Mouse (Mus musculus): Measurements from ENCODE around the gene Oog2. TPM values are rescaled to one million over a fixed set of nuclear protein-coding genes. Genes with fewer than 3 reads are reported as not detected.
"Not testable (repeated sequence)": the region's sequence is repeated elsewhere in the genome, so short reads cannot be mapped to it uniquely, and the experiment has no call there.

Oog2 gene
- polyA plus RNA-seq (2012; rRNA removed): not detected in 2 replicates
- not detected in 2 replicates for polyA plus RNA-seq (2014; fragmentation: Nextera tagmentation; extraction: Ambion mirVana)

- WGBS (ENCODE audit: insufficient replicate concordance): 7% methylated on average over 1 of the region's 1 CpGs
- H3K27me3 ChIP-seq (ENCODE audit: control insufficient read depth, insufficient read depth, low read length): no peaks in the 10 kb centered on the region
- H3K4me2 ChIP-seq (ENCODE audit: low read depth): no peak within 1 kb of the TSS
- no peak within 1 kb of the TSS for H3K4me3 ChIP-seq (ENCODE audit: insufficient read depth in 1 of 2, low read depth in 2 of 2, low read length in 2 of 2)
- H3K4me1 ChIP-seq (replicated peaks; ENCODE audit: control insufficient read depth in 2 of 2, insufficient read depth in 2 of 2, low read length in 1 of 2): no peaks in the 10 kb centered on the region
- ATAC-seq (ENCODE audit: insufficient read depth) (no peak), DNase-seq (ENCODE audit: low read depth in 3 of 3, low spot score in 3 of 3) (no peak)
- no peak within 1 kb of the TSS for H3K27ac ChIP-seq
- H3K36me3 ChIP-seq (replicated peaks; ENCODE audit: control insufficient read depth, insufficient read depth, low read depth): no peaks in the 10 kb centered on the region
- no peak for TF ChIP-seq EP300 (IDR thresholded peaks at IDR 0.05; ENCODE audit: low read depth)
- TF ChIP-seq CTCF (IDR thresholded peaks at IDR 0.05; ENCODE audit: low read depth): no peak
- no peak within 1 kb of the TSS for H3K9ac ChIP-seq (replicated peaks)
- H3K9me3 ChIP-seq (ENCODE audit: control insufficient read depth, low read length): no peaks in the 10 kb centered on the region
Measured at GRCm38 (mm10) chr4:144190419-144190818, at the start of gene Oog2. Gene Oog2, plus strand, starts transcription at chr4:144190719.

GRCm38 (mm10) chr4:144162563-144162962, 28.0 kb upstream of the Oog2 start, which contains the start of gene Oog3:
Gene Oog3, minus strand, starts transcription at chr4:144162663.
- DNase-seq (ENCODE audit: low read depth in 3 of 3, low spot score in 3 of 3) (no peak), ATAC-seq (ENCODE audit: insufficient read depth) (no peak)
- H3K27ac ChIP-seq: no peak within 1 kb of the TSS
- 58% methylated on average over 1 of the region's 1 CpGs for WGBS (ENCODE audit: insufficient replicate concordance)
- no peak within 1 kb of the TSS for H3K4me3 ChIP-seq (ENCODE audit: insufficient read depth in 1 of 2, low read depth in 2 of 2, low read length in 2 of 2)
- no peak for TF ChIP-seq CTCF (IDR thresholded peaks at IDR 0.05; ENCODE audit: low read depth)
- TF ChIP-seq EP300 (IDR thresholded peaks at IDR 0.05; ENCODE audit: low read depth): no peak
- H3K4me1 ChIP-seq (replicated peaks; ENCODE audit: control insufficient read depth in 2 of 2, insufficient read depth in 2 of 2, low read length in 1 of 2): no peaks in the 10 kb centered on the region
- no peaks in the 10 kb centered on the region for H3K36me3 ChIP-seq (replicated peaks; ENCODE audit: control insufficient read depth, insufficient read depth, low read depth)
- no peaks in the 10 kb centered on the region; the same call in 1 of the 2 replicates for H3K9me3 ChIP-seq (ENCODE audit: control insufficient read depth, low read length)
- no peak within 1 kb of the TSS for H3K9ac ChIP-seq (replicated peaks)
- no peaks in the 10 kb centered on the region for H3K27me3 ChIP-seq (ENCODE audit: control insufficient read depth, insufficient read depth, low read length)
- H3K4me2 ChIP-seq (ENCODE audit: low read depth): no peak within 1 kb of the TSS

- not testable (repeated sequence) for ATAC-seq (ENCODE audit: insufficient read depth); H3K9me3 ChIP-seq (ENCODE audit: control insufficient read depth, low read length); H3K36me3 ChIP-seq (replicated peaks; ENCODE audit: control insufficient read depth, insufficient read depth, low read depth); H3K4me1 ChIP-seq (replicated peaks; ENCODE audit: control insufficient read depth in 2 of 2, insufficient read depth in 2 of 2, low read length in 1 of 2); H3K27ac ChIP-seq; H3K4me2 ChIP-seq (ENCODE audit: low read depth); DNase-seq (ENCODE audit: low read depth in 3 of 3, low spot score in 3 of 3); H3K4me3 ChIP-seq (ENCODE audit: insufficient read depth in 1 of 2, low read depth in 2 of 2, low read length in 2 of 2); H3K9ac ChIP-seq (replicated peaks); H3K27me3 ChIP-seq (ENCODE audit: control insufficient read depth, insufficient read depth, low read length)
- 50% methylated on average over 1 of the region's 1 CpGs for WGBS (ENCODE audit: insufficient replicate concordance)
Measured at GRCm38 (mm10) chr4:144213218-144213617, 22.7 kb downstream of the Oog2 start, which contains the start of gene C87977. Gene C87977, minus strand, starts transcription at chr4:144213318.

Other genes starting within 250 kb of the Oog2 start
- gene Pramef25, start 239.7 kb upstream of the Oog2 start, polyA plus RNA-seq (2012; rRNA removed): not detected in 2 replicates
- not detected in 2 replicates for gene Pramef25, start 239.7 kb upstream of the Oog2 start, polyA plus RNA-seq (2014; fragmentation: Nextera tagmentation; extraction: Ambion mirVana)
- gene Gm13101, start 223.8 kb upstream of the Oog2 start, polyA plus RNA-seq (2012; rRNA removed): not detected in 2 replicates
- not detected in 2 replicates for gene Gm13101, start 223.8 kb upstream of the Oog2 start, polyA plus RNA-seq (2014; fragmentation: Nextera tagmentation; extraction: Ambion mirVana)
- gene Pramef17, start 196.3 kb upstream of the Oog2 start, polyA plus RNA-seq (2012; rRNA removed): not detected in 2 replicates
- not detected in 2 replicates for gene Pramef17, start 196.3 kb upstream of the Oog2 start, polyA plus RNA-seq (2014; fragmentation: Nextera tagmentation; extraction: Ambion mirVana)
- gene Pramel4, start 131.6 kb upstream of the Oog2 start, polyA plus RNA-seq (2012; rRNA removed): not detected in 2 replicates
- not detected in 2 replicates for gene Pramel4, start 131.6 kb upstream of the Oog2 start, polyA plus RNA-seq (2014; fragmentation: Nextera tagmentation; extraction: Ambion mirVana)
- gene Gm13102, start 84.2 kb upstream of the Oog2 start, polyA plus RNA-seq (2012; rRNA removed): not detected in 2 replicates
- not detected in 2 replicates for gene Gm13102, start 84.2 kb upstream of the Oog2 start, polyA plus RNA-seq (2014; fragmentation: Nextera tagmentation; extraction: Ambion mirVana)
- gene Oog3, start 28.1 kb upstream of the Oog2 start, polyA plus RNA-seq (2012; rRNA removed): not detected in 2 replicates
- not detected in 2 replicates for gene Oog3, start 28.1 kb upstream of the Oog2 start, polyA plus RNA-seq (2014; fragmentation: Nextera tagmentation; extraction: Ambion mirVana)
- not detected in 2 replicates for gene C87977, start 22.6 kb downstream of the Oog2 start, polyA plus RNA-seq (2012; rRNA removed)
- gene C87977, start 22.6 kb downstream of the Oog2 start, polyA plus RNA-seq (2014; fragmentation: Nextera tagmentation; extraction: Ambion mirVana): not detected in 2 replicates
- gene Pramel5, start 89.8 kb downstream of the Oog2 start, polyA plus RNA-seq (2012; rRNA removed): not detected in 2 replicates
- not detected in 2 replicates for gene Pramel5, start 89.8 kb downstream of the Oog2 start, polyA plus RNA-seq (2014; fragmentation: Nextera tagmentation; extraction: Ambion mirVana)
- gene Gm13128, start 139.5 kb downstream of the Oog2 start, polyA plus RNA-seq (2012; rRNA removed): not detected in 2 replicates
- gene Gm13128, start 139.5 kb downstream of the Oog2 start, polyA plus RNA-seq (2014; fragmentation: Nextera tagmentation; extraction: Ambion mirVana): not detected in 2 replicates
- not detected in 2 replicates for gene Gm13119, start 167.2 kb downstream of the Oog2 start, polyA plus RNA-seq (2012; rRNA removed)
- gene Gm13119, start 167.2 kb downstream of the Oog2 start, polyA plus RNA-seq (2014; fragmentation: Nextera tagmentation; extraction: Ambion mirVana): not detected in 2 replicates
- not detected in 2 replicates for gene Pramef20, start 187.2 kb downstream of the Oog2 start, polyA plus RNA-seq (2012; rRNA removed)
- not detected in 2 replicates for gene Pramef20, start 187.2 kb downstream of the Oog2 start, polyA plus RNA-seq (2014; fragmentation: Nextera tagmentation; extraction: Ambion mirVana)
- gene Pramef12, start 217.7 kb downstream of the Oog2 start, polyA plus RNA-seq (2012; rRNA removed): not detected in 2 replicates
- not detected in 2 replicates for gene Pramef12, start 217.7 kb downstream of the Oog2 start, polyA plus RNA-seq (2014; fragmentation: Nextera tagmentation; extraction: Ambion mirVana)
- not detected in 2 replicates for gene 1700012P22Rik, start 248.1 kb downstream of the Oog2 start, polyA plus RNA-seq (2012; rRNA removed)
- gene 1700012P22Rik, start 248.1 kb downstream of the Oog2 start, polyA plus RNA-seq (2014; fragmentation: Nextera tagmentation; extraction: Ambion mirVana): not detected in 2 replicates

Measured in liver, embryonic 14.5 days (tissue).